Mouse (Mus musculus): ENCODE measurements around the gene Mcf2. TPM values are rescaled to one million over a fixed set of nuclear protein-coding genes. Genes with fewer than 3 reads are reported as not detected.

The Mcf2 gene
- polyA plus RNA-seq, 1 experiment = not detected

DNA sequence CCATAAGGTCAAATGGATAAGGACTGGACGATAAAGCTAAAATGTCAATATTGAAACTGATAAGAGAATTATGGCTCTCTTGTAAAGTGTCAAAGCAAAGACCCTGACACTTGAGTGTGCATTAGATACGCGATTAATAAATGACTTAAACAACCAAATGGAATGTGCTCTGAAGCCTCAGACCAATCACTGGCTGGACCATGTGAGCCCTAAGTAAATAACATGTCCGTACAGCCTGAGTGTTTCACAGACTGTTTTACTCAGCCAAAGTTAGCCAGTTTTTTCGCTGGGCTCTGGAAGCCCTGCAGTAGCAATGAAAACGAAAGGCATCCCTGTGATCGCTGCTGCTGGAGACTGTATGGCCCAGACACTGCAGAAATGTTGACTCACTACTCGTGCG lies 123.7 kb downstream of the Mcf2 start:
- Histone ChIP-seq H3K4me3 (replicated peaks) (no peak overlapping the region), H3K9me3 (peaks cover 8% of the 10 kb centered on the region; the same call in 1 of the 2 replicates), H3K36me3 (replicated peaks; ENCODE audit: low read length) (no peaks in the 10 kb centered on the region), H3K4me1 (no peaks in the 10 kb centered on the region), H3K27me3 (replicated peaks) (peaks cover 4% of the 10 kb centered on the region)
- TF ChIP-seq GATA1 (IDR thresholded peaks at IDR 0.05; ENCODE audit: borderline replicate concordance, low read length) = no peak
- TF ChIP-seq FLI1 (IDR thresholded peaks at IDR 0.05; ENCODE audit: low read length) = no peak

DNA sequence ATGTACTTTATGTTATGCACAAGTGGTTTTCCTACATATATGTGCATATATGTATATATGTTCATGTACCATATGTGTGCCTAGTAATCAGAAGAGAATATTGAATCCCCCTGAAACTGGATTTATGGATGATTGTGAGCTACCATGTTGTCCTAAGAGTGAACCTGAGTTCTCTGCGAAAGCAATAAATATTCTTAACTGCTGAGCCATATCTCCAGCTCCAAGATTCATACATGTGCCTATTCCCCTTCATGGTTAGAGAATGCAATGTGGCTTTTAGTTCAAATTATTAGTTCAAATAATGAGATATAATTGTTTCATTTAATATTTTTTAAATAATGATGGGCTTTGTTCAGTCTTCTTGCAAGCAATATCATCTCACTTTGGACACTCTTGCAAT lies 124.1 kb downstream of the Mcf2 start:
- Histone ChIP-seq H3K9me3 (peaks cover 8% of the 10 kb centered on the region; the same call in 1 of the 2 replicates), H3K4me3 (replicated peaks) (no peak overlapping the region), H3K36me3 (replicated peaks; ENCODE audit: low read length) (no peaks in the 10 kb centered on the region), H3K27me3 (replicated peaks) (peaks cover 4% of the 10 kb centered on the region), H3K4me1 (no peaks in the 10 kb centered on the region)
- TF ChIP-seq GATA1 (IDR thresholded peaks at IDR 0.05; ENCODE audit: borderline replicate concordance, low read length) (no peak), FLI1 (IDR thresholded peaks at IDR 0.05; ENCODE audit: low read length) (no peak)

DNA sequence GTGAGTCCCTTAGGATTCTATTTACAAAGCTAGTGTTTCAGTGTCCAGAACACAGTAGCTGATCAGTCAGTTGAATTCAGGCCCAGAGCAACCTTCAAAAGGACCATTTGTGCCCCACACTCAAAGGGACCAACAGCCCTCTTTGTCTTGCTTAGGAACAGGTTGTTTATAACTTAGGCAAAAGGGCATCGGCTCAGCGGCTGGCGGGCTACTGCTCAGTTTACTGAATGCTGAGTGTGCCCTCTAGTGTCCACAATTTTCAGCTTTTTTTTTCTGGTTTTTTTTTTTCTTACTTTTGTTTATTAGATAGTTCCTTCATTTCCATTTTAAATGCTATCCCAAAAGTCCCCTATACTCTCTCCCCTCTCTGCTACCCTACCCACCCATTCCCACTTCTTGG lies 152.2 kb downstream of the Mcf2 start:
- H3K36me3 ChIP-seq (replicated peaks; ENCODE audit: low read length) = no peaks in the 10 kb centered on the region
- TF ChIP-seq FLI1 (IDR thresholded peaks at IDR 0.05; ENCODE audit: low read length) (no peak), GATA1 (IDR thresholded peaks at IDR 0.05; ENCODE audit: borderline replicate concordance, low read length) (no peak)
- H3K9me3 ChIP-seq = no peaks in the 10 kb centered on the region
- peaks cover 7% of the 10 kb centered on the region for H3K27me3 ChIP-seq (replicated peaks)
- no peak overlapping the region for H3K4me3 ChIP-seq (replicated peaks)
- no peaks in the 10 kb centered on the region for H3K4me1 ChIP-seq

- Histone ChIP-seq H3K9me3 (no peaks in the 10 kb centered on the region), H3K4me3 (replicated peaks) (no peak overlapping the region), H3K27me3 (replicated peaks) (peaks cover 7% of the 10 kb centered on the region), H3K36me3 (replicated peaks; ENCODE audit: low read length) (no peaks in the 10 kb centered on the region), H3K4me1 (no peaks in the 10 kb centered on the region)
- TF ChIP-seq FLI1 (IDR thresholded peaks at IDR 0.05; ENCODE audit: low read length) (no peak), GATA1 (IDR thresholded peaks at IDR 0.05; ENCODE audit: borderline replicate concordance, low read length) (no peak)
These were observed 157.3 kb downstream of the Mcf2 start for GRCm38 (mm10) chrX:60021595-60021994.

GRCm38 (mm10) chrX:60021007-60021406 lies 157.9 kb downstream of the Mcf2 start:
- Histone ChIP-seq H3K4me3 (replicated peaks) (no peak overlapping the region), H3K4me1 (no peaks in the 10 kb centered on the region), H3K9me3 (no peaks in the 10 kb centered on the region), H3K36me3 (replicated peaks; ENCODE audit: low read length) (no peaks in the 10 kb centered on the region), H3K27me3 (replicated peaks) (peaks cover 7% of the 10 kb centered on the region)
- TF ChIP-seq FLI1 (IDR thresholded peaks at IDR 0.05; ENCODE audit: low read length) (no peak), GATA1 (IDR thresholded peaks at IDR 0.05; ENCODE audit: borderline replicate concordance, low read length) (no peak)

DNA sequence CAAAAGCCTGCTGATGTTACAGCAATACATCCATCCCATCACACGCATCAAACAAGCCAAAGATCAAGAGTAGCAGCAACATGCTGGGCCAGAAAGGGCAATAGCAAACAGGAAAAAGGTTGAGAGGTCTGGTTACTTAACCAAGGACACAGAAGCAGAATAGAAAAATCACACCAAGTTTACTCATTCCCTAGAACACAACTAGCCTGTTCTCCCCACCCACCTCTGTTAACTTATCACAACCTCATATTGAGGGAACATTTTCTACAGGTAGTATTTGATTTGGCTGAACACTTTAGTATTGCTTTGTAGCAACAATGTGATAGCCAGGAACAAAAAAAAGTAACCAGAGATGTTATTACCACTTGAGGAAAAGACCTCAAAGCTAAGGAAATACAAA lies 164.3 kb downstream of the Mcf2 start:
- Histone ChIP-seq H3K4me3 (replicated peaks) (no peak overlapping the region), H3K9me3 (no peaks in the 10 kb centered on the region), H3K36me3 (replicated peaks; ENCODE audit: low read length) (no peaks in the 10 kb centered on the region), H3K4me1 (no peaks in the 10 kb centered on the region), H3K27me3 (replicated peaks) (peaks cover 2% of the 10 kb centered on the region)
- TF ChIP-seq FLI1 (IDR thresholded peaks at IDR 0.05; ENCODE audit: low read length) (no peak), GATA1 (IDR thresholded peaks at IDR 0.05; ENCODE audit: borderline replicate concordance, low read length) (no peak)

DNA sequence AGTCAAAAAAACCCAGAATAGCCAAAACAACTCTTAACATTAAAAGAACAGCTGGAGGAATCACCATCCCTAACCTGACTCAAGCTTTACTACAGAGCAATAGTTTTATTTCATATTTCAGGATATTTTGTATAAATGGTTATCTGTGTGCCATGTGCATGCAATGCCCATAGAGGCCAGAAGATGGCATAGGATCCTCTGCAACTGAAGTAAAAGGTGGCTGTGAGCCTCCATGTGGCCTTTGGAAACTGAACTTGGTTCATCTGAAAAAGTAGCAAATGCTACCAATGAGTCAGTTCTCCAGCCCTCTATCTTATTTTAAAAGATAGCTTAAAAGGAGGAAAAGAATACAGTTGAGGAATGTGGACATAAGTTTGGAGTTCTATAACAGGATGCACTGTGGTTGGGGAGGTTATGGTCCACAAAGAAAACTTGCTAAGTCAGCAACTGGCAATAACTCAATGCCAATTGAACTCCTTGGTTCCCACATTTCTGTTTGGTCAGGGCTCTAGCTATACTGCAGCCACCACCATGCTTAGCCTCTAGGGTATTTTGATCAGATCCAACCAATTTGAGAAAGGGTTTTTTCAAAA lies 165.7 kb downstream of the Mcf2 start:
- H3K4me3 ChIP-seq (replicated peaks) = no peak overlapping the region

More for the DNA sequence above, 165.7 kb downstream of the Mcf2 start:
- peaks cover 2% of the 10 kb centered on the region for H3K27me3 ChIP-seq (replicated peaks)
- H3K4me1 ChIP-seq = no peaks in the 10 kb centered on the region
- no peak for TF ChIP-seq GATA1 (IDR thresholded peaks at IDR 0.05; ENCODE audit: borderline replicate concordance, low read length)
- no peak for TF ChIP-seq FLI1 (IDR thresholded peaks at IDR 0.05; ENCODE audit: low read length)
- no peaks in the 10 kb centered on the region for H3K9me3 ChIP-seq
- H3K36me3 ChIP-seq (replicated peaks; ENCODE audit: low read length) = no peaks in the 10 kb centered on the region

Other genes starting within 250 kb of the Mcf2 start
- not detected in 2 replicates for gene F9, start 179.6 kb downstream of the Mcf2 start, polyA plus RNA-seq (2012; ENCODE audit: insufficient read depth, low replicate concordance)

Measured in megakaryocyte, embryonic 14.5 days (primary cell).